Mouse (Mus musculus): ENCODE data around the gene Fdxr. TPM values are rescaled to one million over a fixed set of nuclear protein-coding genes. Genes with fewer than 3 reads are reported as not detected.

Fdxr gene
- polyA plus RNA-seq, 1 experiment from 2014 or later, result 11.5 TPM

DNA sequence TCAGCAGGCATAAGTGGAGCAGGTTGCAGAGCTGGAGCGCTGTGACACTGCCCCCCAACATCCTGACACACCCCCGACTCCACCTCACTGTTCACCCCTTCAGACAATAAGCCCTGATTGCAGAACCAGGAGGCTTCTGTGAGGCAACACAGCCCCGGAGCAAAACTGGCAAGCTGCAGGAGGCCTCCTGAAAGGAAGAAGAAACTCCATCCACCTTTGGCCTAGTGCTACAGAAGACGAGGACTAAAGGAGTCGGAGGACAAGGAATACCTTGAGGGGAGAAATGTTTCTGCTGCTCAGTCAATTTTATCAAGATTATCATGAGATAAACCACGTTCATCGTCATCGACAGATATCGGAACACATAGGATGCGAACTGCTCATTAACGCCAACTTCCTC lies 19.1 kb upstream of the Fdxr start:
- H3K4me3 ChIP-seq (ENCODE audit: low read depth, low read length), result no peak overlapping the region
- H3K9ac ChIP-seq (replicated peaks; ENCODE audit: low read depth, low read length), result no peak overlapping the region
- peaks cover 11% of the 10 kb centered on the region for H3K4me1 ChIP-seq (ENCODE audit: control insufficient read depth, insufficient read depth, low read length)
- H3K27ac ChIP-seq (ENCODE audit: low read length), result no peak overlapping the region
- ATAC-seq (ENCODE audit: insufficient number of reproducible peaks, insufficient read depth, low FRiP score, low read depth), result no peak
- no peaks in the 10 kb centered on the region for H3K9me3 ChIP-seq (ENCODE audit: control insufficient read depth, low read depth, low read length)
- 88% methylated on average over 11 of the region's 11 CpGs for WGBS
- no peak overlapping the region for H3K4me2 ChIP-seq (replicated peaks; ENCODE audit: low read depth, low read length)
- H3K36me3 ChIP-seq (ENCODE audit: control insufficient read depth, insufficient read depth, low read length), result no peaks in the 10 kb centered on the region
- no peaks in the 10 kb centered on the region for H3K27me3 ChIP-seq (ENCODE audit: control insufficient read depth, insufficient read depth, low read length)

DNA sequence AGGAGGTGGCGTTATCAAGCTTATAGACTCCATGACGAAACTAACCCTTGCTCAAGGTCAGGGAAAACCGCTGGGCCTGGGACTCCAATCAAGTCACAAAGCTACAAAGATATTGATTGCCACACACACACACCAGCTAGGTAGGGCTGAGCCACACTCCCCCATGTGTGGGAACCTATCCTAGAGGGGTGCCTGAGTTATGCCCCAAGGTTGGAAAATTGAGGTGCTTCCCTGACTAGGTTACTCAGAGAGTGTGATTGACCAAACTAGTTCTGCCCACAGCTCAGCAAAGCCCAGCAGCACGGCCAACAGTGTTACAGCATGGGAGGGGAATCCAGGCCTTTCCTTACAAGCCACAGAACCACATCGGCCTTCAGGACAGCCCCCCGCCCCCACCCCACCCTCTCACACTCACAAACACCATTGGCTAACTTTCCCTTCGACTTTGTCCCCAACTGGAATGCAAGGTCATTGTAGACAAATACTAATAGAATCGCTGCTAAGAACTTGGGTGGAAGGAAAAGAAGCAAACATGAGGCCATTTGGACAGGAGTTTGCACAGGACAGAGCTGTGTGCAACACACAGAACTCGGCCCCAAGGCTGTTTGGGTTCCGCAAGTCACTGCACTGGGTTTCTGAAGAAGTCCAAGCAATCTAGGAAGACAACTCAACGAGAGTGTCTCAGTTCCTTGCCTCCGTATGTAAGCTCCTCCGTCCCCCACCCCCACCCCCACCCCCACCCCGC lies 16.0 kb upstream of the Fdxr start:
- H3K27me3 ChIP-seq (ENCODE audit: control insufficient read depth, insufficient read depth, low read length), result no peaks in the 10 kb centered on the region
- no peaks in the 10 kb centered on the region for H3K36me3 ChIP-seq (ENCODE audit: control insufficient read depth, insufficient read depth, low read length)
- ATAC-seq (ENCODE audit: insufficient number of reproducible peaks, insufficient read depth, low FRiP score, low read depth), result peak; percentile 40; the same call in 1 of the 2 replicates
- H3K4me1 ChIP-seq (ENCODE audit: control insufficient read depth, insufficient read depth, low read length), result peaks cover 15% of the 10 kb centered on the region
- 57% methylated on average over 14 of the region's 14 CpGs for WGBS
- no peak overlapping the region for H3K9ac ChIP-seq (replicated peaks; ENCODE audit: low read depth, low read length)
- no peak overlapping the region for H3K4me2 ChIP-seq (replicated peaks; ENCODE audit: low read depth, low read length)
- no peaks in the 10 kb centered on the region for H3K9me3 ChIP-seq (ENCODE audit: control insufficient read depth, low read depth, low read length)
- no peak overlapping the region for H3K4me3 ChIP-seq (ENCODE audit: low read depth, low read length)
- peak overlapping the region; percentile 85 for H3K27ac ChIP-seq (ENCODE audit: low read length)

DNA sequence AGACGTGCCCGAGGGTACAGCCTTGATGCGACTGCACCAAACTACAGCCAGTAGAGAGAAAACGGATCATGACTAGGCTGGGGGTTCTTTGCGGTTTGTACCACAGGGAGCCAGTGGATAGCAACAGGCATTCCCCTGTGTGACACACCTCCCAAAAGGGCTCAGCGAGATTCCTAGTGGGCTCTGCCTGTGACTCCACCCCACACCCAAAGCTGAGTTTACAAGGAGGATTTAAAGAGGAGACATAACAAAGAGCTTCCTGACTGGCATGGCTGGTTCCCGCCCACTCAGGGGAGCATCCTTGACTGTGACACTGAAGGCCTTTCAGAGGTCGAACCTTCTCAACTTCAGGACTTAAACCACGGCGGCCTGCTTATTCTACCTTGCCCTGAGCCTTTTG lies 14.7 kb upstream of the Fdxr start:
- no peak for ATAC-seq (ENCODE audit: insufficient number of reproducible peaks, insufficient read depth, low FRiP score, low read depth)
- H3K36me3 ChIP-seq (ENCODE audit: control insufficient read depth, insufficient read depth, low read length), result no peaks in the 10 kb centered on the region
- H3K4me3 ChIP-seq (ENCODE audit: low read depth, low read length), result no peak overlapping the region
- WGBS, result 79% methylated on average over 10 of the region's 10 CpGs
- H3K9ac ChIP-seq (replicated peaks; ENCODE audit: low read depth, low read length), result no peak overlapping the region
- 0 out of 2 replicates have a peak overlapping the region, but pooled peaks have one; percentile 27 for H3K27ac ChIP-seq (ENCODE audit: low read length)
- no peaks in the 10 kb centered on the region for H3K27me3 ChIP-seq (ENCODE audit: control insufficient read depth, insufficient read depth, low read length)
- H3K4me1 ChIP-seq (ENCODE audit: control insufficient read depth, insufficient read depth, low read length), result peaks cover 12% of the 10 kb centered on the region
- H3K9me3 ChIP-seq (ENCODE audit: control insufficient read depth, low read depth, low read length), result no peaks in the 10 kb centered on the region
- H3K4me2 ChIP-seq (replicated peaks; ENCODE audit: low read depth, low read length), result no peak overlapping the region

DNA sequence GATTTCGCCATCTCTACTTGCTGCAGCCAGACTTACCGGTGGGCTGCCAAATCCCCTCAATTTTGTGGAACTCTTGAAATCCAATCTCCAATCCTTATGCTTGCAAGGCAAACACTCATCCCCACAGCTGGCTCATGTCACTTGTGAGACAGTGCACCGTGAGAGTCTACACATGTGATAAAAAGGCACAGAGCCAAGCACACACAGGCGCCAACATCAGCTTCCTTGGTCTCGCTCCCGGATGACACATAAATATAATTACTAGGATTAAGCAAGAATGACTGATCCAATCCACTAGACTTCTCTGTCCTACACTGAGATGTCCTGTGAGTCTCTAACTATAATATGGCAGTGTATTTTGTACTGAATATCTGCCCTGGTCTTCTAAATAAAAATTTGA lies 14.1 kb upstream of the Fdxr start:
- H3K27me3 ChIP-seq (ENCODE audit: control insufficient read depth, insufficient read depth, low read length), result no peaks in the 10 kb centered on the region
- no peaks in the 10 kb centered on the region for H3K36me3 ChIP-seq (ENCODE audit: control insufficient read depth, insufficient read depth, low read length)
- H3K4me3 ChIP-seq (ENCODE audit: low read depth, low read length), result no peak overlapping the region
- peak overlapping the region; percentile 44; the same call in 1 of the 2 replicates for H3K27ac ChIP-seq (ENCODE audit: low read length)
- no peak for ATAC-seq (ENCODE audit: insufficient number of reproducible peaks, insufficient read depth, low FRiP score, low read depth)
- H3K4me2 ChIP-seq (replicated peaks; ENCODE audit: low read depth, low read length), result no peak overlapping the region
- no peak overlapping the region for H3K9ac ChIP-seq (replicated peaks; ENCODE audit: low read depth, low read length)
- no peaks in the 10 kb centered on the region for H3K9me3 ChIP-seq (ENCODE audit: control insufficient read depth, low read depth, low read length)
- peaks cover 12% of the 10 kb centered on the region for H3K4me1 ChIP-seq (ENCODE audit: control insufficient read depth, insufficient read depth, low read length)
- 39% methylated on average over 6 of the region's 6 CpGs for WGBS

DNA sequence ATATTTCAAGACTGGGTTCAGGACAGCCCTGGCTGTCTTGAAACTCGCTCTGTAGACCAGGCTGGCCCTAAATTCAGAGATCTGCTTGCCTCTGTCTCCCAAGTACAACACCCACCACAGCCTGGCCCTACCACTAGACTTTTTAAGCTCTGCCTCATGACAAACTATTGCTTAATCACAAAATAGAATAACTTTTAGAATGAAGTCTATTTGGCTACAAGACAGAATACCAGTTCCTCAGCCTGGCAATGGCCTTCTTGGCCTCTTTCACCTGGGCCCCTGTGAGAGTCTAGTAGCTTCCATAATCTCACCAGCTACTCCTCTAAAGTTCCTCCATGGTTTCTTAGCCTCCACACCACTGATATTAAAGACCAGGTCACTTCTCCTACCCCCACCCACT lies 13.5 kb upstream of the Fdxr start:
- ATAC-seq (ENCODE audit: insufficient number of reproducible peaks, insufficient read depth, low FRiP score, low read depth), result no peak
- Histone ChIP-seq H3K36me3 (ENCODE audit: control insufficient read depth, insufficient read depth, low read length) (no peaks in the 10 kb centered on the region), H3K4me1 (ENCODE audit: control insufficient read depth, insufficient read depth, low read length) (peaks cover 12% of the 10 kb centered on the region), H3K9me3 (ENCODE audit: control insufficient read depth, low read depth, low read length) (no peaks in the 10 kb centered on the region), H3K4me2 (replicated peaks; ENCODE audit: low read depth, low read length) (no peak overlapping the region), H3K9ac (replicated peaks; ENCODE audit: low read depth, low read length) (no peak overlapping the region), H3K27me3 (ENCODE audit: control insufficient read depth, insufficient read depth, low read length) (no peaks in the 10 kb centered on the region), H3K4me3 (ENCODE audit: low read depth, low read length) (no peak overlapping the region), H3K27ac (ENCODE audit: low read length) (peak overlapping the region; percentile 44; the same call in 1 of the 2 replicates)
- WGBS, result 89% methylated on average over 1 of the region's 1 CpGs

DNA sequence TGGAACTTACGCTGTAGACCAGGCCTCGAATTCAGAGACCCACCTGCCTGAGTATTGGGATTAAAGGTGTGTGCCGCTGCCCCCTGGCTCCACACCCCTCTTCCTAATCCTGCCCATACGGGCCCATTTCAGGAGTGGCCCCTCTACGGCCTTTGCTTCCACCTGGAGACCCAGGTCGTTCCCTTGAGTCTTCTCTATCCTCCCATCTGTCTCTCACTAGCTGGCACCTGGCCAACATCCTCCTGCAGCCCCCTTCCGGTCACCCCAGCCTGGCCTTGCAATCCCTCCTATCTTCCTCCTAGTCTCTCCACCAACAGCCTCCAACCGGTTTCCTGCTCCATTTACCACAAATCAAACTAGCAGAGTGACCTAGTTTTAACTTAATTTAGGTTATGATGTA lies 13.0 kb upstream of the Fdxr start:
- WGBS, result 64% methylated on average over 8 of the region's 8 CpGs
- H3K4me2 ChIP-seq (replicated peaks; ENCODE audit: low read depth, low read length), result no peak overlapping the region
- no peak overlapping the region for H3K27ac ChIP-seq (ENCODE audit: low read length)
- H3K36me3 ChIP-seq (ENCODE audit: control insufficient read depth, insufficient read depth, low read length), result no peaks in the 10 kb centered on the region
- no peak for ATAC-seq (ENCODE audit: insufficient number of reproducible peaks, insufficient read depth, low FRiP score, low read depth)
- peaks cover 12% of the 10 kb centered on the region for H3K4me1 ChIP-seq (ENCODE audit: control insufficient read depth, insufficient read depth, low read length)
- no peaks in the 10 kb centered on the region for H3K27me3 ChIP-seq (ENCODE audit: control insufficient read depth, insufficient read depth, low read length)
- no peak overlapping the region for H3K9ac ChIP-seq (replicated peaks; ENCODE audit: low read depth, low read length)
- H3K9me3 ChIP-seq (ENCODE audit: control insufficient read depth, low read depth, low read length), result no peaks in the 10 kb centered on the region
- no peak overlapping the region for H3K4me3 ChIP-seq (ENCODE audit: low read depth, low read length)

DNA sequence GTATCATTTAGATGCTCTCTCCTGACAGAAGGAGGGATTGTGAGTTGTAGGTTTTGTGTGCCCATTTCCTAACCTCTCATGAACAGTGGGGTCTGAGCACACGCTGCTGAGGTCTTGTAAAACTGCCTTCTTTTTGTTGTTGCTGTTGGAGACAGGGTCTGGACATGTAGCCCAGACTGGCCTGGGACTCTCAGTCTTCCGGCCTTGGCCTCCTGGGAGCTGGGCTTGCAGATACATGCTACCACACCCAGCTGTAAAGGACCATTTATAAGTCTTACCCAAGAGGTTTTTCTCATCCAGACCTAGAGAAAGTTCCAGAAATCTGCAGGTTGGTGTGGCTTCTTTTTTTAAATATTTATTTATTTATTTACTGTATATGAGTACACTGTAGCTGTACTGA lies 11.5 kb upstream of the Fdxr start:
- Histone ChIP-seq H3K4me2 (replicated peaks; ENCODE audit: low read depth, low read length) (no peak overlapping the region), H3K9me3 (ENCODE audit: control insufficient read depth, low read depth, low read length) (no peaks in the 10 kb centered on the region), H3K27ac (ENCODE audit: low read length) (no peak overlapping the region), H3K4me1 (ENCODE audit: control insufficient read depth, insufficient read depth, low read length) (peaks cover 12% of the 10 kb centered on the region), H3K9ac (replicated peaks; ENCODE audit: low read depth, low read length) (no peak overlapping the region), H3K4me3 (ENCODE audit: low read depth, low read length) (no peak overlapping the region), H3K27me3 (ENCODE audit: control insufficient read depth, insufficient read depth, low read length) (no peaks in the 10 kb centered on the region), H3K36me3 (ENCODE audit: control insufficient read depth, insufficient read depth, low read length) (no peaks in the 10 kb centered on the region)
- WGBS, result 90% methylated on average over 2 of the region's 2 CpGs
- no peak for ATAC-seq (ENCODE audit: insufficient number of reproducible peaks, insufficient read depth, low FRiP score, low read depth)

DNA sequence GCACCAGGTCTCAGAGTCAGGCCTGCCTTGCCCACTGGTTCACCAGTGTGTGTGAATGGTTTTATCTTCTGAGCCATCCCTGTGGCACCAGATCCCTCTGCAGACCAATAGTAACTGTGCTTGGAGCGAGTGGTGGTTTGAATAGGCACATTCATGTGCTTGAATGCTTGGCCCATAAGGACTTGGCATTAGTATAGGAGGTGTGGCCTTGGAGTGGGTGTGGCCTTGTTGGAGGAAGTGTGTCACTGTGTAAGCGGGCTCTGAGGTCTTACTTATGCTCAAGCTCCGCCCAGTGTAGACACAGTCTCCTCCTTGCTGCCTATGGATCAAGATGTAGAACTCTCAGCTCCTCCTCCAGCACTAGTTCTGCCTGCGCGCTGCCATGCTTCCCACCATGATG lies 10.5 kb upstream of the Fdxr start:
- Histone ChIP-seq H3K36me3 (ENCODE audit: control insufficient read depth, insufficient read depth, low read length) (no peaks in the 10 kb centered on the region), H3K4me3 (ENCODE audit: low read depth, low read length) (no peak overlapping the region), H3K4me2 (replicated peaks; ENCODE audit: low read depth, low read length) (no peak overlapping the region), H3K9me3 (ENCODE audit: control insufficient read depth, low read depth, low read length) (no peaks in the 10 kb centered on the region), H3K27me3 (ENCODE audit: control insufficient read depth, insufficient read depth, low read length) (no peaks in the 10 kb centered on the region), H3K9ac (replicated peaks; ENCODE audit: low read depth, low read length) (no peak overlapping the region), H3K4me1 (ENCODE audit: control insufficient read depth, insufficient read depth, low read length) (peaks cover 12% of the 10 kb centered on the region), H3K27ac (ENCODE audit: low read length) (no peak overlapping the region)
- ATAC-seq (ENCODE audit: insufficient number of reproducible peaks, insufficient read depth, low FRiP score, low read depth), result no peak
- 80% methylated on average over 5 of the region's 5 CpGs for WGBS
